Mouse (Mus musculus) hindbrain, embryonic 15.5 days (tissue): ENCODE measurements around the gene Ghrl. TPM values are rescaled to one million over a fixed set of nuclear protein-coding genes. Genes with fewer than 3 reads are reported as not detected.
"Not testable (repeated sequence)": the region's sequence is repeated elsewhere in the genome, so short reads cannot be mapped to it uniquely, and the experiment has no call there.

Source experiments
- ATAC-seq: fragments of 200-750 bp; cut with Nextera tagmentation; 2 replicates; pipeline ENCODE4 v1.8.0; 2017; ENCODE audit warnings: low read depth, moderate number of reproducible peaks, moderate TSS enrichment; ENCODE audit not compliant: low FRiP score
- H3K27ac ChIP-seq: fragments of 300-500 bp; sonication (generic); replicated peaks from 2 replicates; pipeline ENCODE4 v1.5.1; 2015; ENCODE audit warnings: mild to moderate bottlenecking, inconsistent platforms
- H3K27me3 ChIP-seq: fragments of 300-500 bp; sonication (generic); 2 replicates; pipeline ENCODE4 v1.6.1; 2015; ENCODE audit warnings: control low read depth, inconsistent platforms
- H3K36me3 ChIP-seq: fragments of 300-500 bp; sonication (generic); 2 replicates; pipeline ENCODE4 v1.6.1; 2015; ENCODE audit warnings: control low read depth, inconsistent platforms
- H3K4me1 ChIP-seq: fragments of 300-500 bp; sonication (generic); replicated peaks from 2 replicates; pipeline ENCODE4 v1.6.1; 2015; ENCODE audit warnings: control low read depth, inconsistent platforms
- H3K4me2 ChIP-seq: fragments of 300-500 bp; sonication (generic); 2 replicates; pipeline ENCODE4 v1.6.1; 2015; ENCODE audit warnings: moderate library complexity, mild to moderate bottlenecking, inconsistent platforms
- H3K4me3 ChIP-seq: fragments of 300-500 bp; sonication (generic); 2 replicates; pipeline ENCODE4 v1.5.1; 2015; ENCODE audit warnings: mild to moderate bottlenecking, inconsistent platforms
- H3K9ac ChIP-seq: fragments of 300-500 bp; sonication (generic); 2 replicates; pipeline ENCODE4 v1.6.1; 2015; ENCODE audit warnings: inconsistent platforms
- H3K9me3 ChIP-seq: fragments of 300-500 bp; sonication (generic); 2 replicates; pipeline ENCODE4 v1.6.1; 2016; ENCODE audit warnings: control low read depth, inconsistent platforms
- WGBS: fragments of 180-500 bp; shearing (Covaris S2); methylation state at CpG from one replicate; pipeline ENCODE4 v1.1.7; 2015; 5-methylcytosine and 5-hydroxymethylcytosine counted together
- polyA plus RNA-seq: library from polyadenylated mRNA; unstranded; fragments of >200 nt; fragmentation: Nextera tagmentation; extraction: Ambion mirVana; gene quantifications from 2 replicates; pipeline ENCODE4 v1.2.1, GENCODE M21; 2015

Ghrl gene
- polyA plus RNA-seq, 1 experiment from 2014 or later, result 0.78 TPM

DNA sequence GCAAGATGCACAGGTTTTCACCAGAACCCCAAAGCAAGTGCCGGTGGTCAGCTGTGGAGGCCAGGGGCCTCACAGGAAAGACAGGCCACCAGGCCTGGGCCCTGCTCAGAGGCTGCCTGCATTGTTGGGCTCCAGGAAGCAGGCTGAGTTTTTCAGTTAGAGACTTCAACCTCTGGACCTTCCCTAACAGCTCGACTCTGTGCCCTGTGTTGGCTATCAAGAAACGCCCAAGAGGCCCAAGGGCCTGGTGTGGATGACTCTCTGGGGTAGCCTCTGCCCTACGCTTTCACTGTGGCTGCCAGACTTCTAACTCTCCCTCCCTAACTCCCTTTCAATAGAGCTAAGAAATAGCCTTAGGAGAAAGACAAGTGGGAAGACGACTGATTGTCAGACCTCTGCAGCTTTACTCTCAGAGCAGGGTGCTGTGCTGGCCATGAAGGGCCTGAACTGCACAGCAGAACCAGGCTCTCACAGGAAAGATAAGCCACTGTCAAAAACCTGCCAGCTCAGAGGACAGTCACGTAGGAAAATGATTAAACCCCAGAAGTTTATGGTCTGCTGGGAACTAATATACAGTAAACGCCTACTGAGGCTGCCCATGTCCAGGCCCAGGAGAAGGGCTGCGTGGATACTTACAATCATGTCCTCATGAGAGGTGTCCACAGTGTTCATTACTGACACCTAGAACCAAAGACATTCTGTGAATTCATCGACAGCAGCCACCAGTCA, 17.8 kb upstream of the Ghrl start:
- H3K4me2 ChIP-seq, result no peak overlapping the region
- no peak overlapping the region for H3K4me3 ChIP-seq
- no peaks in the 10 kb centered on the region for H3K9me3 ChIP-seq
- H3K4me1 ChIP-seq, result peaks cover 19% of the 10 kb centered on the region
- H3K27ac ChIP-seq, result no peak overlapping the region
- H3K27me3 ChIP-seq, result no peaks in the 10 kb centered on the region
- 92% methylated on average over 9 of the region's 9 CpGs for WGBS
- H3K36me3 ChIP-seq, result peaks cover 38% of the 10 kb centered on the region
- no peak for ATAC-seq
- H3K9ac ChIP-seq, result no peak overlapping the region

DNA sequence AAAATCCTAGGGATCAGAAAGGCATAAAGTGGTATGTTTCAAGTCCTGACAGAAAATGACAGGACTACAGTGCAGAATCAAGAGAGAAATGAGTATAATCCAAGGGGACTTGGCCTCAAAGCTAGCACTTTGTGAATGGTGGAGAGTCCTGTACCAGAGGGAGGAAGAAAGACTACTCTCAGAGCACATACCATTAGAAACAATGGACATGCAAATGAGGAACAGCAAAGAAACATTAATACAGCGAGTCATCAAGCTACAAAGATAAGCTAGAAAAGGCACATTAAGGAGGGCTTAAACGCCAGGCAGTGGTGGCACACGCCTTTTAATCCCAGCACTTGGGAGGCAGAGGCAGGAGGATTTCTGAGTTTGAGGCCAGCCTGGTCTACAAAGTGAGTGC, 11.6 kb upstream of the Ghrl start:
- Histone ChIP-seq H3K27ac (no peak overlapping the region), H3K27me3 (no peaks in the 10 kb centered on the region), H3K9me3 (no peaks in the 10 kb centered on the region), H3K36me3 (peaks cover 87% of the 10 kb centered on the region), H3K4me2 (no peak overlapping the region), H3K9ac (no peak overlapping the region), H3K4me3 (no peak overlapping the region), H3K4me1 (no peaks in the 10 kb centered on the region)
- 91% methylated on average over 3 of the region's 3 CpGs for WGBS
- ATAC-seq, result no peak

DNA sequence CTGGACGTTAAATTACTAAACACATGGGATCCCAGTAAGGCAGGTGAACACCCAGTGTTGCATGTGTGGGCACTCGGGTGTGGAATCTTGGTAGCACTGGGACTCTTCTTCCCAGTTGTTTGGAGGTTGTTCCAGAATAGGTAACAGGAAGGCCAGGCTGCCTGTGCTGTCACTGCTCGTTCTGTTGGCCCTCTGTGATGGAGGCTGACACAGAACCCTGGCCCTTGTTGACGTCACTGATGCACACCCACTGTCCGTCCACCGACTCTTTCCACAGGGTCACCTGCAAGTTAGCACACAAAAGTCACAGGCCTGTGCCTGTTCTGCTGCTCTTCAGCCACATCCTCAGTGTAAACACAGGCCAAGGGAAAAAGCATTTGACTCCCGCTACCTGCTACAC, 8.5 kb upstream of the Ghrl start:
- no peak for ATAC-seq
- H3K4me2 ChIP-seq, result no peak overlapping the region
- peaks cover 78% of the 10 kb centered on the region for H3K36me3 ChIP-seq
- H3K27me3 ChIP-seq, result no peaks in the 10 kb centered on the region
- no peaks in the 10 kb centered on the region for H3K9me3 ChIP-seq
- 89% methylated on average over 7 of the region's 7 CpGs for WGBS
- no peaks in the 10 kb centered on the region for H3K4me1 ChIP-seq
- no peak overlapping the region for H3K9ac ChIP-seq
- no peak overlapping the region for H3K4me3 ChIP-seq
- no peak overlapping the region for H3K27ac ChIP-seq

DNA sequence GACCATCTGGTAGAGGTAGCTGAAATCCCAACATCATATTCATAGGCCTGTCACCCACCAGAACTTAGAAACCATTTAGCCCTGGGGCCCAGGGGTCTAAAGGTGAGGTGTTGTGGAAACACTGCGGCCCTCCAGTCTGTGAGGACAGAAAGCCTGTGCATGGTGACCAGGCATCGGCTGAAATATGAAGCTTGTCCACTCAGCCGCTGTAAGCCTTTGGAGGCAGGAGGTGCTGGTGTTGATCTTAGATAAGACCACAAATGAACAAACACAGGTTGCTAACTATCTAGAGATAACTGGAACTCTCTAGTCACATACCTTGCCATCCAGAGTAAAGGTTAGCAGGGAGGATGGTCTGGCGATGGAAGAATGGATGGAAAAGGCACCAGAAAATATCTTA, 1.4 kb upstream of the Ghrl start:
- Histone ChIP-seq H3K4me2 (no peak overlapping the region), H3K9ac (no peak overlapping the region), H3K36me3 (peaks cover 59% of the 10 kb centered on the region), H3K4me3 (no peak overlapping the region), H3K27me3 (no peaks in the 10 kb centered on the region), H3K9me3 (no peaks in the 10 kb centered on the region), H3K27ac (no peak overlapping the region), H3K4me1 (no peaks in the 10 kb centered on the region)
- ATAC-seq, result no peak
- WGBS, result 98% methylated on average over 4 of the region's 4 CpGs

DNA sequence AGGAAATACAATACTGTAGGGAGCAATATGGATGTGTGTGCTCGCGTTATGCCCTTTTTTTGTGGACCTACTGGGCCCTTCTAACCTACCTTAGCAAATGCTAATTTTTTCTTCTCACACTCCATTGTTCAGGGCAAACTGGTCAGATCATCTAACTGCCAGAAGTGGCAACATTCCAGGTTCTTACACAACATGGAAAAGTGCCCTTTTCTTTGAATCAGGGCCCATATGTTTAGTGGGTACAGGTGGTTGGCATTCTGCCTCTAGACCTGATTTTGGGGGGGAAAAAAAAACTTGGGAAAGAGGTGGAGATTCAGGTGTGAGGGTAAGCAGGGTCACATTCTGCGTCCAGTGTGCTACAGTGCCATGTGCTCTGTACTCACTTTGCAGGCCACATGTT, 2.1 kb downstream of the Ghrl start:
- Histone ChIP-seq H3K27ac (no peak overlapping the region), H3K27me3 (no peaks in the 10 kb centered on the region), H3K4me3 (no peak overlapping the region), H3K4me1 (no peaks in the 10 kb centered on the region), H3K9ac (no peak overlapping the region), H3K9me3 (no peaks in the 10 kb centered on the region), H3K36me3 (peaks cover 70% of the 10 kb centered on the region), H3K4me2 (no peak overlapping the region)
- WGBS, result 92% methylated on average over 3 of the region's 3 CpGs
- no peak for ATAC-seq

DNA sequence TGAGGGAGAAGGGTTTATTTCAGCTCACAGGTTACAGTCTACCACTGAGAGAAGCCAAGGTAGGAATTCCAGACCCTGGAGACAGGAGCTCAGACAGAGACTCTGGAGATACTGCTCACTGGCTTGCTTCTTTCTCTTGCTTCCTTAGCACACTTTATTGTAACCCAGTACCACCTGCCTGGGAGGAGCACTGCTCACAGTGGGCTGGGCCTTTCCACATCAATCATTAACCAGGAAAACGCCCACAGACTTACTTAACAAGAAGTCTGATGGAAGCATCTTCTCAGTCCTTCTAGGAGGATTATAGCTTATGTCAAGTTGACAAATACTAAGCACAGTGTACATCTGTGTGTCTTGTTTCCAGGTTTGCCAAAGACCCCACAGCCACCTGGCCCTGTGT, 4.9 kb downstream of the Ghrl start:
- peaks cover 84% of the 10 kb centered on the region for H3K36me3 ChIP-seq
- no peaks in the 10 kb centered on the region for H3K4me1 ChIP-seq
- H3K9me3 ChIP-seq, result no peaks in the 10 kb centered on the region
- ATAC-seq, result no peak
- no peak overlapping the region for H3K9ac ChIP-seq
- no peak overlapping the region for H3K4me2 ChIP-seq
- H3K27ac ChIP-seq, result no peak overlapping the region
- WGBS, result 56% methylated on average over 1 of the region's 1 CpGs
- no peaks in the 10 kb centered on the region for H3K27me3 ChIP-seq
- H3K4me3 ChIP-seq, result no peak overlapping the region

DNA sequence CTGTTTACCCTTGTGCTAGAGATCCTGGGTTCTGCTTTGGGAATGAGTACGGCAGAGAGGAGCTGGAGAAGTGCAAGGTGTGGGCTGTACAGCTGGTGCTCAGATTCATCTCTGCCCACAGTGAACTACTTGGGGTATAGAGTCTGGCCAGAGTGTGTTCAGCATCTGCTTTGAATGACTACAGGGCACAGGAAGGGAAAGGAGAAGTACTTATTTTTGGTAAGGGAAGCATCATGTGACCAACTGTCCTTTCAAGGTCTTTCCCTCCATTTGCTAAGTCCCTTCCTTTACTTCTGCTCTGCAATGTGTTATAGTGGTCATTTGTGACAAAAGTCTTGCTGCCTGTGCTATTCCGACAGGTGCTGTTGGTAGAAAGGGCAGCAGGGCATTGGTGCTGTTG, 5.4 kb downstream of the Ghrl start:
- 94% methylated on average over 2 of the region's 2 CpGs for WGBS
- H3K36me3 ChIP-seq, result peaks cover 84% of the 10 kb centered on the region
- no peak overlapping the region for H3K27ac ChIP-seq
- no peaks in the 10 kb centered on the region for H3K27me3 ChIP-seq
- H3K9ac ChIP-seq, result no peak overlapping the region
- H3K4me3 ChIP-seq, result no peak overlapping the region
- H3K4me1 ChIP-seq, result no peaks in the 10 kb centered on the region
- no peak for ATAC-seq
- H3K9me3 ChIP-seq, result no peaks in the 10 kb centered on the region
- H3K4me2 ChIP-seq, result no peak overlapping the region

DNA sequence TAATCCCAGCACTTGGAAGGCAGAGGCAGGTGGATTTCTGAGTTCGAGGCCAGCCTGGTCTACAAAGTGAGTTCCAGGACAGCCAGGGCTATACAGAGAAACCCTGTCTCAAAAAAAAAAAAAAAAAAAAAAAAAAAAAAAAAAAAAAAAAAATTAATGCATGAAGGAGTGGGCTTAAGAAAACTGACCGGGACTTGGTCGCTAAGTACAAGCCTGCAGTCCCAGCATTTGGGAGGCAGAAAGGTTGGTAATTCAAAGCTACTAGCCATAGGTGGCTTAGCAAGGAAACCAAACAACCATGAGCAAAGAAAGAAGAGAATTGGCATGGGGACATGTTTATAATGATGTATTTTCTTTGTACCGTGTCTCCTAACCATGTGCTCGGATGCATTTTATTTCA, 6.3 kb downstream of the Ghrl start:
- 95% methylated on average over 5 of the region's 5 CpGs for WGBS
- not testable (repeated sequence) for H3K27me3 ChIP-seq, H3K9me3 ChIP-seq, H3K9ac ChIP-seq, H3K4me1 ChIP-seq, ATAC-seq, H3K4me2 ChIP-seq, H3K4me3 ChIP-seq, H3K27ac ChIP-seq
- H3K36me3 ChIP-seq, result peaks cover 85% of the 10 kb centered on the region

DNA sequence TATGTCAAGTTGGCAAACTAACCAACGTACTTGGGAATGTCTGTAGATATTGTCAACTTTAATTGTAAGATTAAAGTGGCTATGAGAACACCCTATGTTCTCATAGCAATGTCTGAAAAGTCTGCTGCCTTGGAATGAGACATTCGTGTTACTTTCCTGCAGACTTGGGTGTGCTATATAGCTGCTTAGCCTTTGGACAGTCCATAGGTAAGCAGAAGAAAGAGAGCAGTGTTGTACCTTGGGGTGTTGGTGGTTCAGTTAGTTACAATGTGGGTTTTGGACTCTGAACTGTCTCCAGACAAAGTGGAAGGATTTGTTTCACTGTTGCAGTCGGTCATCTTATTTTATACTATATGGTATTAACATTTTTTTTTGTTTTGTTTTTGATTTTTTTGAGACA, 7.0 kb downstream of the Ghrl start:
- ATAC-seq, result no peak
- 96% methylated on average over 3 of the region's 3 CpGs for WGBS
- no peak overlapping the region for H3K4me3 ChIP-seq
- no peaks in the 10 kb centered on the region for H3K4me1 ChIP-seq
- no peaks in the 10 kb centered on the region for H3K9me3 ChIP-seq
- no peaks in the 10 kb centered on the region for H3K27me3 ChIP-seq
- peaks cover 91% of the 10 kb centered on the region for H3K36me3 ChIP-seq
- H3K9ac ChIP-seq, result no peak overlapping the region
- no peak overlapping the region for H3K27ac ChIP-seq
- no peak overlapping the region for H3K4me2 ChIP-seq

DNA sequence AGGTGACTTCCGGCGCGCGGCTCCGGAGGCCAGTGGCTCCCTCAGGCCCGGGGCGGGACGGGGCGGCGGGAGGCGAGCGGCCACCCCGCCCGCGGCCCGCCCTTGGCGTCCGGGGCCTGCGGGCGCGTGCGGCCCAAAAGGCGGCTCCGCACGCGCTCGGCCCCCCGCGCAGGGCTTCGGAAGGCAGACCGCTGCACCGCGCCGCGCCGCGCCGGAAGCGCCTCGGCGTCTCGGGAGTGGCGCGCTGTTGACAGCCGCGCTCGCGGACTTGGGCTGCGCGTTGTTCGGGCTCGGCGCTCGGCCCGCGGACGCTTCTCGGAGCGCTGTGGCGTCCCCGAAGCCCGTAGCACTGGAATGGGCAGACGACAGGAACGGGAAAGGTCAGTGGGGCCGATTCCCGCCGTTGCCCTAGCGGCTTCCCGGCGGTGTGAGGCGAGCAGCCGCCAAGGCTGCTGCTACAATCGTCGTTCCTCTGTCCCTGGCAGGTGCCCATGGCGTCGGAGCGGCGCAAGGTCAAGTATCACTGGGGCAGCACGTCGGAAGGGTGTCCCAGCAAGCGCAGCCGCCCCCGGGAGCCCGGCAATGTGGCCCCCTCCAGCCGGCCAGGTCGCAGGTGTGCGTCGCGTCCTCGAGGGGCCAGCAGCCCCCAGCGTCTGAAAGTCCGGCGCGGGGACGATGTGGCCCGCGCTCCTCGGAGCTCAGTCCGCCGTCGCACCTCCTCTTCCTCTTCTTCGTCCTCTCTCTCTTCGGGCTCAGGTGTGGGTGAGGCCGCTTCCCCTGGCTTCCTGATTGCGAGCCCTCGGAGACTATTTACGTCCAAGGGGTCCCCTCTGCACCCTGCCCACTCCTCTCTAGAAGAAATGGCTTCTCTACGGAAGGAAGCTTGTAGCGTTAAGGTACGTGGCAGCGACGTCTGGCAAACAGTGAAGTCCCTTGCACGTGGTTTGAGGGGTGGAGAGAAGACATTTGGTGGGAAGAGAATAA, 22.2 kb downstream of the Ghrl start:
- H3K36me3 ChIP-seq, result peaks cover 20% of the 10 kb centered on the region
- H3K9ac ChIP-seq, result peak overlapping the region; percentile 80
- H3K4me3 ChIP-seq, result peak overlapping the region; percentile 85
- H3K4me1 ChIP-seq, result peaks cover 37% of the 10 kb centered on the region
- WGBS, result under 1% methylated on average over 109 of the region's 113 CpGs
- no peak for ATAC-seq
- H3K27ac ChIP-seq, result peak overlapping the region; percentile 90
- no peaks in the 10 kb centered on the region for H3K27me3 ChIP-seq
- H3K9me3 ChIP-seq, result no peaks in the 10 kb centered on the region
- H3K4me2 ChIP-seq, result peak overlapping the region; percentile 100

DNA sequence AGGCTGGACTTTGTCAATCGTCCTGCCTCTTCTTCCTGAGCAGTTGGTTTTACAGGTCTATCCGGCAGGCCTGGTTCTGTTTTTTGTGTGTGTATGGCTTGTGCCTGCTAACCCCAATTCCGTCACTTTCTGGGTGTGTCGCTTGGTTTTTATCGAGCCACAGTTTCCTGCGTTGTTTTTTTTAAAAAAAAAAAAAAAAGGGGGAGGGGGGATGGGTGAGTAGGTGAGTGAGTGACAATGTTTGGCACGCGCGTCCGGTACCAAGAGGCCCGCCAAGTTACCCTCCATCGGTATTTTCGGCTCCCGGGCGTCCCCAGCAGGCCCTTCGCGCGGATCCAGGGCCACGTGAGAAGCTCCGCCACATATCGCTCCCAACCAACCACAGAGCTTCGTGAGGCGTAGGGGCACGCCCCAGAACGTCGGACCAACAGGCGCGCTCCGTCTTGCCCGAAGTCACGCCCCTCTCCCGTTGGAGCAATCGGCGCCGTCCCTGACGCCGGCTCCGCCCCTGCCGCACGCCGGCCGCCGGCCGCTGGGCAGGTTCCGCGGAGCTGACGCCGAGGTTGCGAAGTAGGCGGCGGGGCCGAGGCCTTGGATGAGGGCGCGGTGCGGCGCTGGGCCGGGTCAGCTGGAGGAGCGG, 23.0 kb downstream of the Ghrl start, which contains the start of gene Tatdn2:
Gene Tatdn2 (plus strand): TSS at position 469 of the 640 bp plus-strand sequence.
- peaks cover 37% of the 10 kb centered on the region for H3K4me1 ChIP-seq
- H3K4me2 ChIP-seq, result peak within 1 kb of the TSS; percentile 100
- peak within 1 kb of the TSS; percentile 85 for H3K4me3 ChIP-seq
- peak; percentile 99 for ATAC-seq
- H3K9me3 ChIP-seq, result no peaks in the 10 kb centered on the region
- peak within 1 kb of the TSS; percentile 80 for H3K9ac ChIP-seq
- peak within 1 kb of the TSS; percentile 90 for H3K27ac ChIP-seq
- peaks cover 12% of the 10 kb centered on the region for H3K36me3 ChIP-seq
- no peaks in the 10 kb centered on the region for H3K27me3 ChIP-seq
- WGBS, result 1% methylated on average over 56 of the region's 58 CpGs
